In genomic region chr4:82383346-82383745, GRCm38 (mm10) we compare ENCODE assay signal across 15 mouse cellular contexts.
A peak's percentile ranks its signal among the peaks of the same experiment; 100 is the strongest.
DNase-seq lines count a peak whose midpoint lies in the region; ATAC-seq and TF ChIP-seq lines count a peak whose summit lies in the region.
"Had no signal": no experiment of that assay in that cellular context is flagged by ENCODE, and none has a peak within 500 bp of the region (broad histone marks: within the 10 kb centered on the region; RNA-seq: fewer than 3 reads in every experiment).

No protein-coding gene starts in this region.

- H3K27ac ChIP-seq in hindbrain, embryonic 13.5 days = peak overlapping the region; percentile 53
- no peak overlapping the region for H3K27ac ChIP-seq in hindbrain, embryonic 16.5 days (ENCODE audit: low read depth, low read length)
- H3K27ac ChIP-seq in midbrain, embryonic 13.5 days = no peak overlapping the region
- no peak overlapping the region for H3K27ac ChIP-seq in midbrain, embryonic 16.5 days (ENCODE audit: low read length)
- peak overlapping the region; percentile 84 for H3K27ac ChIP-seq in forebrain, embryonic 15.5 days (replicated peaks)
- H3K27ac ChIP-seq in small intestine, adult 2 months (ENCODE audit: insufficient read depth, low read depth, low read length) = 0 out of 2 replicates have a peak overlapping the region, but pooled peaks have one; percentile 6

- H3K4me1 ChIP-seq in hindbrain, embryonic 13.5 days (replicated peaks) = peaks cover 34% of the 10 kb centered on the region
- peaks cover 2% of the 10 kb centered on the region; the same call in 1 of the 2 replicates for H3K4me1 ChIP-seq in hindbrain, embryonic 16.5 days (ENCODE audit: control insufficient read depth, insufficient read depth, low read depth, low read length)
- peaks cover 21% of the 10 kb centered on the region for H3K4me1 ChIP-seq in midbrain, embryonic 13.5 days (replicated peaks)
- H3K4me1 ChIP-seq in midbrain, embryonic 16.5 days (ENCODE audit: control insufficient read depth, insufficient read depth, low read length) = 0 out of 2 replicates have a peak, but pooled peaks cover 2% of the 10 kb centered on the region
- peaks cover 48% of the 10 kb centered on the region for H3K4me1 ChIP-seq in forebrain, embryonic 15.5 days
- peaks cover 33% of the 10 kb centered on the region; the same call in 1 of the 2 replicates for H3K4me1 ChIP-seq in small intestine, adult 2 months (ENCODE audit: control insufficient read depth, insufficient read depth, insufficient read length, low read length)

- no peak for TF ChIP-seq POLR2A in small intestine, adult 2 months (IDR thresholded peaks at IDR 0.05; ENCODE audit: low read depth, low read length)

- H3K4me3 ChIP-seq in hindbrain, embryonic 13.5 days = no peak overlapping the region
- H3K4me3 ChIP-seq in hindbrain, embryonic 16.5 days (ENCODE audit: low read length) = no peak overlapping the region
- H3K4me3 ChIP-seq in midbrain, embryonic 13.5 days (replicated peaks) = no peak overlapping the region
- no peak overlapping the region for H3K4me3 ChIP-seq in midbrain, embryonic 16.5 days (ENCODE audit: low read depth, low read length)
- no peak overlapping the region for H3K4me3 ChIP-seq in forebrain, embryonic 15.5 days
- H3K4me3 ChIP-seq in small intestine, adult 2 months (ENCODE audit: low read depth, low read length) = no peak overlapping the region
- H3K4me3 ChIP-seq: limb, embryonic 13.5 days had no signal

- no peak overlapping the region for H3K9ac ChIP-seq in hindbrain, embryonic 13.5 days
- no peak overlapping the region for H3K9ac ChIP-seq in hindbrain, embryonic 16.5 days (ENCODE audit: low read depth, low read length)
- H3K9ac ChIP-seq in midbrain, embryonic 13.5 days (replicated peaks) = no peak overlapping the region
- H3K9ac ChIP-seq in midbrain, embryonic 16.5 days (ENCODE audit: low read depth, low read length) = no peak overlapping the region
- H3K9ac ChIP-seq in forebrain, embryonic 15.5 days (replicated peaks) = no peak overlapping the region
- H3K9ac ChIP-seq: hindbrain, embryonic 14.5 days; limb, embryonic 13.5 days had no signal

- ATAC-seq in hindbrain, embryonic 13.5 days (ENCODE audit: low FRiP score) = no peak
- ATAC-seq in hindbrain, embryonic 16.5 days = no peak
- peak; percentile 77 for ATAC-seq in midbrain, embryonic 13.5 days
- no peak for ATAC-seq in midbrain, embryonic 16.5 days
- ATAC-seq in forebrain, embryonic 15.5 days (replicated peaks) = 0 out of 2 replicates have a peak, but pooled peaks have one; percentile 21
- no peak for ATAC-seq in CD4-positive, CD25-positive, alpha-beta regulatory T cell, adult 4 months

- no peaks in the 10 kb centered on the region for H3K27me3 ChIP-seq in hindbrain, embryonic 13.5 days
- no peaks in the 10 kb centered on the region for H3K27me3 ChIP-seq in hindbrain, embryonic 16.5 days (replicated peaks; ENCODE audit: control insufficient read depth, insufficient read depth, low read length)
- H3K27me3 ChIP-seq in midbrain, embryonic 13.5 days = no peaks in the 10 kb centered on the region
- no peaks in the 10 kb centered on the region for H3K27me3 ChIP-seq in midbrain, embryonic 16.5 days (ENCODE audit: control insufficient read depth, insufficient read depth, low read depth, low read length)
- no peaks in the 10 kb centered on the region for H3K27me3 ChIP-seq in forebrain, embryonic 15.5 days
- H3K27me3 ChIP-seq in small intestine, adult 2 months (ENCODE audit: control insufficient read depth, insufficient read depth, low read length) = no peaks in the 10 kb centered on the region
- H3K27me3 ChIP-seq: limb, embryonic 13.5 days had no signal

- no peak for DNase-seq in thymus, postnatal 25 days
- DNase-seq: adrenal gland, postnatal 14 days; cerebellum, adult 11 months; gastrocnemius, postnatal 10 days; kidney, postnatal 10 days; right cerebral cortex, postnatal 25 days had no signal

- no peak overlapping the region for H3K4me2 ChIP-seq in hindbrain, embryonic 13.5 days
- H3K4me2 ChIP-seq in hindbrain, embryonic 16.5 days (ENCODE audit: low read length) = no peak overlapping the region
- no peak overlapping the region for H3K4me2 ChIP-seq in midbrain, embryonic 13.5 days (replicated peaks)
- H3K4me2 ChIP-seq in midbrain, embryonic 16.5 days (ENCODE audit: low read length) = no peak overlapping the region
- no peak overlapping the region for H3K4me2 ChIP-seq in forebrain, embryonic 15.5 days (replicated peaks)
- H3K4me2 ChIP-seq: hindbrain, embryonic 14.5 days; limb, embryonic 13.5 days had no signal

- no peak for TF ChIP-seq CTCF in small intestine, adult 2 months (IDR thresholded peaks at IDR 0.05; ENCODE audit: extremely low read depth, insufficient read length, insufficient replicate concordance, low read depth, low read length)

- H3K9me3 ChIP-seq in hindbrain, embryonic 13.5 days = no peaks in the 10 kb centered on the region
- H3K9me3 ChIP-seq in hindbrain, embryonic 16.5 days (ENCODE audit: control insufficient read depth, low read length) = no peaks in the 10 kb centered on the region
- H3K9me3 ChIP-seq in midbrain, embryonic 13.5 days = no peaks in the 10 kb centered on the region
- H3K9me3 ChIP-seq in midbrain, embryonic 16.5 days (replicated peaks; ENCODE audit: control insufficient read depth, low read length, poor library complexity, severe bottlenecking) = no peaks in the 10 kb centered on the region
- H3K9me3 ChIP-seq in forebrain, embryonic 15.5 days = no peaks in the 10 kb centered on the region
- H3K9me3 ChIP-seq: limb, embryonic 13.5 days had no signal

- 58% methylated on average over 8 of the region's 8 CpGs for WGBS in hindbrain, embryonic 13.5 days
- 42% methylated on average over 8 of the region's 8 CpGs for WGBS in hindbrain, embryonic 16.5 days
- WGBS in midbrain, embryonic 13.5 days = 61% methylated on average over 8 of the region's 8 CpGs
- 63% methylated on average over 8 of the region's 8 CpGs for WGBS in midbrain, embryonic 16.5 days
- 29% methylated on average over 8 of the region's 8 CpGs for WGBS in forebrain, embryonic 15.5 days
- 28% methylated on average over 8 of the region's 8 CpGs for WGBS in small intestine, adult 2 months

- H3K36me3 ChIP-seq in hindbrain, embryonic 13.5 days = 0 out of 2 replicates have a peak, but pooled peaks cover 3% of the 10 kb centered on the region
- H3K36me3 ChIP-seq in hindbrain, embryonic 16.5 days (ENCODE audit: control insufficient read depth, insufficient read depth, low read length) = no peaks in the 10 kb centered on the region
- H3K36me3 ChIP-seq in midbrain, embryonic 13.5 days = no peaks in the 10 kb centered on the region
- no peaks in the 10 kb centered on the region for H3K36me3 ChIP-seq in midbrain, embryonic 16.5 days (ENCODE audit: control insufficient read depth, insufficient read depth, low read length)
- H3K36me3 ChIP-seq in forebrain, embryonic 15.5 days = no peaks in the 10 kb centered on the region
- peaks cover 2% of the 10 kb centered on the region; the same call in 1 of the 2 replicates for H3K36me3 ChIP-seq in small intestine, adult 2 months (ENCODE audit: control insufficient read depth, insufficient read depth, low read length)

Comparison
In these comparisons a context has a peak if more than half of its experiments do, and no peak if none do; other contexts are left out.
1. ATAC-seq: peak in midbrain, embryonic 13.5 days (single experiment) and forebrain, embryonic 15.5 days (single experiment); none in hindbrain, embryonic 13.5 days (single experiment), hindbrain, embryonic 16.5 days (single experiment), midbrain, embryonic 16.5 days (single experiment) and CD4-positive, CD25-positive, alpha-beta regulatory T cell, adult 4 months (single experiment).
2. H3K27ac ChIP-seq: peak in hindbrain, embryonic 13.5 days (single experiment), forebrain, embryonic 15.5 days (single experiment) and small intestine, adult 2 months (single experiment); none in hindbrain, embryonic 16.5 days (single experiment), midbrain, embryonic 13.5 days (single experiment) and midbrain, embryonic 16.5 days (single experiment).